Mouse (Mus musculus) liver, embryonic 14.5 days (tissue): ENCODE data around the gene Srsf11. TPM values are rescaled to one million over a fixed set of nuclear protein-coding genes. Genes with fewer than 3 reads are reported as not detected.

Experiments
- ATAC-seq: fragments of 200-750 bp; cut with Nextera tagmentation; 2 replicates; pipeline ENCODE4 v1.8.0; 2017; ENCODE audit warnings: moderate number of reproducible peaks, mild to moderate bottlenecking, moderate library complexity; ENCODE audit not compliant: insufficient read depth
- DNase-seq, 3 experiments: peaks; one replicate each; pipeline ENCODE4 v3.0.0-alpha.2; 2012 to 2013; ENCODE audit warnings: low read depth in 3 of 3, low spot score in 3 of 3
- H3K27ac ChIP-seq: fragments of 300-500 bp; sonication (generic); 2 replicates; pipeline ENCODE4 v1.5.1; 2014; ENCODE audit warnings: moderate library complexity, mild to moderate bottlenecking, control low read depth, inconsistent platforms
- H3K27me3 ChIP-seq: fragments of 300-500 bp; sonication (generic); 2 replicates; pipeline ENCODE4 v1.6.1; 2014; ENCODE audit warnings: mild to moderate bottlenecking, low read length, moderate library complexity; ENCODE audit not compliant: control insufficient read depth, insufficient read depth
- H3K36me3 ChIP-seq: fragments of 300-500 bp; sonication (generic); replicated peaks from 2 replicates; pipeline ENCODE4 v1.6.1; 2014; ENCODE audit warnings: low read depth; ENCODE audit not compliant: control insufficient read depth, insufficient read depth
- H3K4me1 ChIP-seq, 2 experiments: fragments of 200-500 bp in 1 of 2; fragments of 300-500 bp in 1 of 2; sonication (generic) in 1 of 2; replicated peaks; 2 replicates each; pipeline ENCODE4 v1.6.1; 2012 to 2014; ENCODE audit warnings: antibody characterized with exemption in 1 of 2, inconsistent platforms in 1 of 2, low read length in 1 of 2; ENCODE audit not compliant: control insufficient read depth in 2 of 2, insufficient read depth in 2 of 2
- H3K4me2 ChIP-seq: fragments of 300-500 bp; sonication (generic); 2 replicates; pipeline ENCODE4 v1.6.1; 2014; ENCODE audit warnings: low read depth, mild to moderate bottlenecking, control low read depth, moderate library complexity
- H3K4me3 ChIP-seq, 2 experiments: fragments of 200-500 bp in 1 of 2; fragments of 300-500 bp in 1 of 2; sonication (generic) in 1 of 2; 2 replicates each; pipeline ENCODE4 v1.5.1; 2012 to 2014; ENCODE audit warnings: low read depth in 2 of 2, low read length in 2 of 2, mild to moderate bottlenecking in 2 of 2, control low read depth in 1 of 2, inconsistent platforms in 1 of 2, moderate library complexity in 1 of 2; ENCODE audit not compliant: insufficient read depth in 1 of 2
- H3K9ac ChIP-seq: fragments of 300-500 bp; sonication (generic); replicated peaks from 2 replicates; pipeline ENCODE4 v1.6.1; 2014; ENCODE audit warnings: mild to moderate bottlenecking, control low read depth, moderate library complexity
- H3K9me3 ChIP-seq: fragments of 300-500 bp; sonication (generic); 2 replicates; pipeline ENCODE4 v1.6.1; 2016; ENCODE audit warnings: low read length, mixed read lengths; ENCODE audit not compliant: control insufficient read depth
- CTCF ChIP-seq: IDR thresholded peaks from 2 replicates; pipeline ENCODE4 v1.5.1; 2016; ENCODE audit warnings: antibody characterized with exemption, low read depth, control low read depth
- EP300 ChIP-seq: IDR thresholded peaks from 2 replicates; pipeline ENCODE4 v1.6.1; 2016; ENCODE audit warnings: antibody characterized with exemption, low read depth
- WGBS: fragments of 180-500 bp; shearing (Covaris S2); extraction: QIAGEN DNeasy Blood & Tissue Kit; methylation state at CpG from one replicate; pipeline ENCODE4 v1.1.7; 2014; ENCODE audit not compliant: insufficient replicate concordance; 5-methylcytosine and 5-hydroxymethylcytosine counted together
- polyA plus RNA-seq, 2 experiments: library from polyadenylated mRNA; depleted of rRNA in 1 of 2; stranded (reverse) in 1 of 2; unstranded in 1 of 2; fragments of >200 nt; fragmentation: Nextera tagmentation in 1 of 2; extraction: Ambion mirVana in 1 of 2; gene quantifications; 2 replicates each; pipeline versions ENCODE4 v1.2.1 to v1.2.3; 2012 to 2014

Srsf11 gene
- polyA plus RNA-seq, 2 experiments: 91.0 to 105 TPM

GRCm38 (mm10) chr3:158031371-158031925 lies 5.0 kb downstream of the Srsf11 start:
- DNase-seq (peak; percentile 78 to 81 (median 80)), ATAC-seq (peak; percentile 86)
- H3K36me3 ChIP-seq: peaks cover 2% of the 10 kb centered on the region
- peak overlapping the region; percentile 97 for H3K4me2 ChIP-seq
- peaks cover 7 to 15% of the 10 kb centered on the region in 2 experiments for H3K4me1 ChIP-seq
- peak overlapping the region; percentile 97 to 98 for H3K4me3 ChIP-seq
- H3K9ac ChIP-seq: peak overlapping the region; percentile 97
- no peaks in the 10 kb centered on the region for H3K9me3 ChIP-seq
- no peak for TF ChIP-seq EP300
- TF ChIP-seq CTCF: peak; percentile 27; the same call in 1 of the 2 replicates
- under 1% methylated on average over 60 of the region's 61 CpGs for WGBS
- H3K27me3 ChIP-seq: no peaks in the 10 kb centered on the region
- peak overlapping the region; percentile 99 for H3K27ac ChIP-seq

GRCm38 (mm10) chr3:158009762-158010320 lies 26.6 kb downstream of the Srsf11 start:
- DNase-seq (no peak), ATAC-seq (no peak; the same call in 1 of the 2 replicates)
- Histone ChIP-seq H3K9me3 (no peaks in the 10 kb centered on the region), H3K27ac (no peak overlapping the region), H3K4me3 (no peak overlapping the region), H3K9ac (no peak overlapping the region), H3K4me1 (no peaks in the 10 kb centered on the region), H3K27me3 (no peaks in the 10 kb centered on the region), H3K36me3 (peaks cover 37% of the 10 kb centered on the region), H3K4me2 (no peak overlapping the region)
- no peak for TF ChIP-seq EP300
- TF ChIP-seq CTCF: no peak
- 55% methylated on average over 1 of the region's 1 CpGs for WGBS

- TF ChIP-seq EP300: no peak
- no peak for TF ChIP-seq CTCF
- Histone ChIP-seq H3K9ac (no peak overlapping the region), H3K36me3 (peaks cover 32% of the 10 kb centered on the region), H3K4me1 (no peaks in the 10 kb centered on the region), H3K4me3 (no peak overlapping the region), H3K27ac (no peak overlapping the region), H3K4me2 (no peak overlapping the region), H3K9me3 (no peaks in the 10 kb centered on the region), H3K27me3 (no peaks in the 10 kb centered on the region)
- ATAC-seq: no peak
- 57% methylated on average over 1 of the region's 1 CpGs for WGBS
- DNase-seq: no peak
Measured at GRCm38 (mm10) chr3:158008647-158009046, 27.8 kb downstream of the Srsf11 start.

- ATAC-seq: no peak
- peaks cover 7% of the 10 kb centered on the region; the same call in 1 of the 2 replicates for H3K36me3 ChIP-seq
Measured at GRCm38 (mm10) chr3:157998742-157999369, 37.6 kb downstream of the Srsf11 start.

GRCm38 (mm10) chr3:157995726-157996125 lies 40.7 kb downstream of the Srsf11 start:
- Histone ChIP-seq H3K4me2 (no peak overlapping the region), H3K27ac (no peak overlapping the region), H3K36me3 (no peaks in the 10 kb centered on the region; the same call in 1 of the 2 replicates), H3K27me3 (no peaks in the 10 kb centered on the region), H3K4me1 (peaks cover 0 to 5% of the 10 kb centered on the region in 2 experiments; a peak in 1 of 4 replicates), H3K4me3 (no peak overlapping the region), H3K9me3 (no peaks in the 10 kb centered on the region), H3K9ac (no peak overlapping the region)
- 91% methylated on average over 2 of the region's 2 CpGs for WGBS
- ATAC-seq: no peak
- DNase-seq: no peak
- TF ChIP-seq CTCF: no peak

More at GRCm38 (mm10) chr3:157998742-157999369, 37.6 kb downstream of the Srsf11 start:
- no peak overlapping the region for H3K4me2 ChIP-seq
- H3K27me3 ChIP-seq: no peaks in the 10 kb centered on the region
- no peak overlapping the region for H3K4me3 ChIP-seq
- H3K9ac ChIP-seq: no peak overlapping the region
- DNase-seq: no peak
- no peaks in the 10 kb centered on the region for H3K9me3 ChIP-seq
- peaks cover 0 to 2% of the 10 kb centered on the region in 2 experiments; a peak in 1 of 4 replicates for H3K4me1 ChIP-seq
- no peak for TF ChIP-seq EP300
- TF ChIP-seq CTCF: no peak
- WGBS: 15% methylated on average over 1 of the region's 1 CpGs
- no peak overlapping the region for H3K27ac ChIP-seq
